Mouse (Mus musculus): ENCODE measurements at regions not wholly inside any gene's neighbourhood (a gene's known extent, or its start where the extent isn't known, plus 50 kb on each side); places are given as distances from the start of the nearest gene placed in this dataset.

DNA sequence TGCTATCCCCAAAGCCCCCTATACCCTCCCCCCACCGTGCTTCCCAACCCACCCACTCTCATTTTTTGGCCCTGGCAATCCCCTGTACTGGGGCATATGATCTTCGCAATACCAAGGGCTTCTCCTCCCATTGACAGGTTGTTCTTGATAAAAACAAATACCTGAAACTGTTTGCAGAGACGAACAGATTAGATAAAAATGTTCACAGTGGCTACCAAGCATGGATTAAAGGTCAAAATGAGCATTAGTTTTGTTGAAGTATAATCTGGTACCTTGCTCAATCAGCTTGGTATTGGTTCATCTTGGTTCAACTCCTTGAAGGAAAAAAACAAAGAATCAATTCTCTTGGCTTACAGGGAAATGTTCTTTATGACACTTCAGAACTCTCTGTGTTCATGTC is 81.5 kb upstream of the Dab2 start:
- no peak for DNase-seq

DNA sequence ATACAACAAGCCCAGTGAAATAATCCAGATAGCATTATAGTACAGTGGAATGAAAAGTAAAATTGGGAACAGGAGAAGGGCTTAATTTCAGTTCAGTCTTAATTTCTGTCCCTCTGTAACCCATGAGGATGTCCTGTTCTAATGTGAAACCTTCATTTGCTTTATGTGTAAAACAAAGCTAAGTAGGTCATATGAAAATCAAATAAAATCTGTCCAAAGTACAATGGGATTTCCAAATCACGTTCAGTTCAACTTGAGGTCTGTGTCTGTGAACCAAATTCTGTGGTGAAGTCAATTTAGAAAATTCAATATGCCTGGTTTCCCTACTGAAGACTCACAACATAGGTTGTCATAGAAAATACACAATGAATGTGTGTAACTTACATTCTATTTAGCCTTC is 74.4 kb upstream of the Dab2 start:
- no peak for DNase-seq

DNA sequence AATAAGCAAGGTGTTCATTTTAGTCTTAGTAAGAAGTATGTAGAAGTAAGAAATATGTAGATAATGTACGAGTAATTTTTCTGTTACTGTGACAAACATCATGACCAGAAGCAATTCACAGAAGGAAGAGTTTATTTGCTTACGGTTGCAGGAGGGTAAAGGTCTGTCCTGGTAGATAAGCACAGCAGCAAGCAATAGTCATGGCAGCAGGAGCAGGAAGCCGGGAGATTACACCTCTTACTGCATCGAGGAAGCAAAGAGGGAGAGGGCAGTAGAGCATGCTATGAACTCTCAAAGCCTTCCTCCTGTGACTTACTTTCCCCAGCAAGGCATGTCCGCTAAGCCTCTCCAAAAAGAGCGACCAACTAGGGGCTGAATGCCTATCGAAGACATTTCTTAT is 69.0 kb upstream of the Dab2 start:
- no peak for DNase-seq

GRCm38 (mm10) chr15:6231308-6232103 is 68.1 kb upstream of the Dab2 start:
- DNase-seq = peak; percentile 9

- DNase-seq = no peak
These were observed 66.0 kb upstream of the Dab2 start for GRCm38 (mm10) chr15:6233621-6234020.

DNA sequence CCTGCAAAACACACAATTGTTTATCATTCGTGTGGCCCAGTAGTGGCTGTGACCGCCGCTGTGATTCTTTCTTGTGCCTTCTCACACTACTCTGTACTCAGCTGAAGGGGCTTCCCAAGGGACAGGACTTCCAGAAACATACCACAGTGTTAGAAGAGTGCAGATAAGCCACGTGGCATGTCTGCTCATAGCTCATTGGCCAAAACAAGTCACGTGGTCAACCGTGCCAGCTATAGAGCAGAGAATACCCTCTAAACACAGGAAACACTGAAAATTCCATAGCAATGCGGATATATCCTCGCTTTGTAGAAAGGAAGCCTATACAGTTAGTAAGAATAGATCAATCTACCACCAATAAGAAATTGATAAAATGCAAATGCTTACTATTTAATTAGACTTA is 63.0 kb upstream of the Dab2 start:
- DNase-seq = no peak

GRCm38 (mm10) chr15:6237726-6238125 is 61.9 kb upstream of the Dab2 start:
- DNase-seq = no peak

DNA sequence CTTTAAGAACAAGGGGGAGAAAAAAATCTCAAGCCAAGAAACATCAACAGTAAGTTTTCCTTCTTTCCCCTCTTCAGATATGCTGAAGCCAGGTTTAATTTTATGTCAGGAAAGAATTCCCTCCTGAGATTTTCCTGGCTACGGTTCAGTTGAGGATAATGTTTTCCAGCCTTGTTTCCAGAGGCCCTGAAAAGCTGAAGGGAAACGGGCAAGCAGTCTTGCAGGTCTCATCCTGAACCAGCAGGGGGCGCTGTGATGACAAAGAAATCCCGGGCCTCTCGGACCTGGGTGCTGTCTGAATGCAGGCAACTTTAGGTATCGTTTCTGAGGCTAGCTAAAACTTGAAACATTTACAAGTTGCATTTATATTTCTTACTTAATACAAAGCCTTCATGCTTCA is 61.5 kb upstream of the Dab2 start:
- DNase-seq = peak; percentile 76

GRCm38 (mm10) chr15:6238755-6239154 is 60.8 kb upstream of the Dab2 start:
- DNase-seq = no peak

DNA sequence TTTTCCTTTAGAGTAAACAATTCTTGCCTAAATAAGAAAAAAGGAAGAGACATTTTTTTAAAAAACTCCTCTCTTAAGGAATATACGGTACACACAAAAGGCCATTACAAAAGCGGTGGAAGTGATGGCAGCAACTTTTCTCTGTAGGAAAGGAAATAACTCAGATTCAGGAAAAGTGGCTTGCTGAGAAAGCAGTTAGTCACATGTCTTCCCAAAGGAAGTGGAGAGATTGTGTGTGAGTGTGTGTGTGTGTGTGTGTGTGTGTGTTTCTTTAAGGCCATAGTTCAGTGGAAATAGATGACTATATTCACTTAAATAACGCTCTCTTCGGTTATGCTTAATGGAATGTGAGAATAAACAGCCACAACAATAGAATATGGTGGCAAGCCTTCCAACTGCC is 57.5 kb upstream of the Dab2 start:
- DNase-seq = no peak

- no peak for DNase-seq
These were observed 55.2 kb upstream of the Dab2 start for GRCm38 (mm10) chr15:6244401-6244800.

- no peak for DNase-seq
These were observed 53.4 kb upstream of the Dab2 start for GRCm38 (mm10) chr15:6245950-6246894.

- DNase-seq = no peak
These were observed 51.1 kb upstream of the Dab2 start for GRCm38 (mm10) chr15:6248470-6248869.

Data from liver (tissue).